Mouse (Mus musculus) ES-E14 (cell line): ENCODE measurements at regions not wholly inside any gene's neighbourhood (a gene's known extent, or its start where the extent isn't known, plus 50 kb on each side); places are given as distances from the start of the nearest gene placed in this dataset.

Experiments used
- DNase-seq: peaks from one replicate; pipeline ENCODE4 v3.0.0-alpha.2; 2013; ENCODE audit warnings: low read depth, low spot score
- H3K27ac ChIP-seq: 2 replicates; pipeline ENCODE4 v1.5.1; 2012; ENCODE audit warnings: low read depth, mild to moderate bottlenecking, low read length, moderate library complexity, mixed read lengths; ENCODE audit not compliant: poor library complexity, insufficient read depth, severe bottlenecking
- H3K36me3 ChIP-seq: 2 replicates; pipeline ENCODE4 v1.6.1; 2012; ENCODE audit warnings: mild to moderate bottlenecking, low read length, moderate library complexity, mixed read lengths; ENCODE audit not compliant: control insufficient read depth, poor library complexity, insufficient read depth, severe bottlenecking
- H3K4me1 ChIP-seq, 2 experiments: fragments of 150-350 bp in 1 of 2; sonication (generic) in 1 of 2; 2 replicates each; pipeline ENCODE4 v1.6.1; 2012; ENCODE audit warnings: low read length in 2 of 2, mild to moderate bottlenecking in 1 of 2, mixed read lengths in 1 of 2; ENCODE audit not compliant: control insufficient read depth in 2 of 2, insufficient read depth in 2 of 2, poor library complexity in 1 of 2
- H3K4me3 ChIP-seq, 2 experiments: fragments of 150-350 bp in 1 of 2; sonication (generic) in 1 of 2; 2 replicates each; pipeline ENCODE4 v1.5.1; 2012; ENCODE audit warnings: low read length in 2 of 2, low read depth in 1 of 2, mild to moderate bottlenecking in 1 of 2, mixed read lengths in 1 of 2; ENCODE audit not compliant: insufficient read depth in 1 of 2, poor library complexity in 1 of 2, severe bottlenecking in 1 of 2
- H3K9ac ChIP-seq: 2 replicates; pipeline ENCODE4 v1.6.1; 2012; ENCODE audit warnings: low read depth, mild to moderate bottlenecking, low read length, mixed read lengths; ENCODE audit not compliant: poor library complexity, insufficient read depth, severe bottlenecking
- H3K9me3 ChIP-seq: fragments of 150-350 bp; sonication (generic); 2 replicates; pipeline ENCODE4 v1.6.1; 2012; ENCODE audit warnings: low read depth, mild to moderate bottlenecking, low read length; ENCODE audit not compliant: control insufficient read depth, insufficient read depth
- CHD2 ChIP-seq: IDR thresholded peaks from 2 replicates; pipeline ENCODE4 v1.6.1; 2014; ENCODE audit warnings: mild to moderate bottlenecking, low read depth, low read length, inconsistent platforms
- HCFC1 ChIP-seq: IDR thresholded peaks from 2 replicates; pipeline ENCODE4 v1.6.1; 2012; ENCODE audit warnings: low read length, inconsistent platforms, borderline replicate concordance; ENCODE audit not compliant: insufficient read depth
- MAFK ChIP-seq: IDR thresholded peaks from 2 replicates; pipeline ENCODE4 v1.6.1; 2014; ENCODE audit warnings: mild to moderate bottlenecking, low read depth, low read length, inconsistent platforms; ENCODE audit not compliant: insufficient read depth
- ZC3H11A ChIP-seq: IDR thresholded peaks from 2 replicates; pipeline ENCODE4 v1.6.1; 2012; ENCODE audit warnings: low read depth, mild to moderate bottlenecking, inconsistent platforms, low read length, borderline replicate concordance
- ZNF384 ChIP-seq: IDR thresholded peaks from 2 replicates; pipeline ENCODE4 v1.6.1; 2012; ENCODE audit warnings: low read depth, low read length, inconsistent platforms
- in situ Hi-C, 2 experiments: fragments of 600-800 bp; cut with MboI; formaldehyde crosslinking; loops; one replicate each; pipeline ENCODE4 v1.15.1; 2025; ENCODE audit warnings: low sequenced_read_pairs in 2 of 2, inconsistent platforms in 1 of 2; ENCODE audit not compliant: unreplicated experiment in 2 of 2

DNA sequence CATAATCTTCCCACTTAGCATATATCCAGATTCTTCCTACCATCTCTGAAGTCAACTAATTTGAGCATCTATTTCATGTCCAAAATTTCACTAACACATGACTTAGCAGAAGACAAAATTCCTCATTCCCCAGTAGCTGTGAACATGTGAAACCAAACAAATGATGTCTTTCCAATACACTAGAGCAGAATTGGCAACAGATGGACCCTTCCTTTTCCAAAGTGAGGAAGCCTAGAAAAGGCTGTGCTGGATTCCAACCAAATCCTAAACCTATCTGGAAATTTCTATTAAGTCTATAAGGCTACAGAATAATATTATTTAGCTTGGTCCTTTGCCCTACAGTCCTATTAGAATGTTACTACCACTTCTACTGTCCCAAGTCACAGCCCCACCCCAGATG, 253.3 kb downstream of the Olfm4 start:
- H3K4me1 ChIP-seq = no peaks in the 10 kb centered on the region
- H3K9ac ChIP-seq = no peak overlapping the region
- H3K9me3 ChIP-seq = no peaks in the 10 kb centered on the region
- no peak for DNase-seq
- TF ChIP-seq ZC3H11A = no peak
- no peak for TF ChIP-seq CHD2
- TF ChIP-seq ZNF384 = no peak
- no peak for TF ChIP-seq MAFK
- no peak for TF ChIP-seq HCFC1
- H3K4me3 ChIP-seq = no peak overlapping the region
- no peaks in the 10 kb centered on the region for H3K36me3 ChIP-seq
- in situ Hi-C loops = no loop called here
- H3K27ac ChIP-seq = no peak overlapping the region

DNA sequence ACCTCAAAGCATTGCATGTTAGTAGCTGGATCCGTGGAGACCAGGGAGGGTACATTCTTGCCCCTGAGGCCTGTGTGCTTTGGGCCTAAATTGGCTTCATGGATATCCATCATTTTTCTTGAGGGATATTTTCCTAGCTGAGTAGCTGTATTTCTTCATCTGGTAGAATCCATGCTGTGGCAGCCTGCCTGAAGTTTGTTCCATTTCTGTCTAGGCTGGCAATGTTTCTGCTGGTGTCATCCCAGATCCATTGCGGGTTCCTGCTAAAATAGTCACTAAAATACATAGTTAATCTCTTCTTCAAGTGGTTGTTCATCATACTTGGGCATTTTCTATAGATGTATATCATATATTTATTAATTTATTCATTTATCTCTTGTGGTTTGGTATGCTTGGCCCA, 253.7 kb downstream of the Olfm4 start:
- TF ChIP-seq MAFK (no peak), CHD2 (no peak), HCFC1 (no peak), ZNF384 (no peak)
- Histone ChIP-seq H3K27ac (no peak overlapping the region), H3K9ac (no peak overlapping the region), H3K9me3 (no peaks in the 10 kb centered on the region), H3K36me3 (no peaks in the 10 kb centered on the region), H3K4me1 (no peaks in the 10 kb centered on the region), H3K4me3 (no peak overlapping the region)
- no peak for DNase-seq
- in situ Hi-C loops = no loop called here

DNA sequence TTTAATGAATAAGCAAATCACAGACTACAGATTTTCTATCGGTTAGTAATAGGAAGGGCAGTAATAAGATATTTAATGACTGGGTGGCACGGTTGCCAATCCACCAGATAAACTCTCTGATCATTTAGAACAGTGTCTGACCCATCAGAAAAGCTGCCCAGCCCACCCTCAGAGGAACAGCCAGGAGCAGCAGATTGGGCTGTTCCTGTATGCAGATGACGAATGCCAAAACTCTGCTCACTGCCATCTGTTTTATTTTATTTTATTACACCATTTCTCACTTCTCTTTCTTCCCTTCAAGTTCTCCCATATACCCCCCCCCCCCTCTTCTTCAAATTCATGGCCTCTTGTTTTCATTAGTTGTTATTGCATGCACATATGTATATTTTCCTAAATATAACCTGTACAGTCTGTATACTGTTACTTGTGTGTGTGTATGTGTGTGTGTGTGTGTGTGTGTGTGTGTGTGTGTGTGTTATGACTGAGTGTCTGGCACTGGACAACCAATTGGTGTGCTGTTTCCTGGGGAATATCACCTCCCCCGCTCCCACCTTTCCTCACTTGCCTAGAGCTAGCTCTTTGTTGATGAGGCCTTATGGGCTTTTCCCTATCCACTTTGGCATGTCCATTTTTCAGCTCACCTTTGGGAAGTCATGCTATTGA, 260.9 kb downstream of the Olfm4 start:
- Histone ChIP-seq H3K4me1 (no peaks in the 10 kb centered on the region), H3K4me3 (no peak overlapping the region), H3K9ac (no peak overlapping the region), H3K36me3 (no peaks in the 10 kb centered on the region), H3K9me3 (no peaks in the 10 kb centered on the region), H3K27ac (no peak overlapping the region)
- no peak for TF ChIP-seq MAFK
- TF ChIP-seq CHD2 = no peak
- no peak for TF ChIP-seq ZNF384
- in situ Hi-C loops = no loop called here
- DNase-seq = no peak

DNA sequence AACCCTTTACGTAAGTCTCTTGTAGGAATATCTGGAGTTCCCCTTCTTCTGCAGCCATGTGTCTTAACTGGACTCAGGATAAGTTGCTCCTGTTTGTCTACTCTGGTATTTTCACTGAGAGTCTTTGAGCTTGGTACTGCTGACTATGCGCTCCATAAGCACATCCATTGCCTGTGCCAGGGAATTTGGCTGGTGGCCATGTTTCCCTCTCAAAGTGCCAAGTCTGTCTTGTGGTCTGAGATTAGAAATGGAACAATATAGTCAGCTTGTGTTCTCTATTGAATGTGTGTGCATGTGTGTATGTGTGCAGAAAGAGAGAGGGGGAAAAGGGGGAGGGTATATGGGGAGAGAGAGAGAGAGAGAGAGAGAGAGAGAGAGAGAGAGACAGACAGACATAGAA, 263.7 kb downstream of the Olfm4 start:
- no peak overlapping the region for H3K4me3 ChIP-seq
- no peaks in the 10 kb centered on the region for H3K4me1 ChIP-seq
- no peak overlapping the region for H3K9ac ChIP-seq
- H3K36me3 ChIP-seq = no peaks in the 10 kb centered on the region
- TF ChIP-seq HCFC1 = no peak
- TF ChIP-seq MAFK = no peak
- no peak for TF ChIP-seq ZC3H11A
- TF ChIP-seq CHD2 = no peak
- no peak for TF ChIP-seq ZNF384
- in situ Hi-C loops = no loop called here
- H3K9me3 ChIP-seq = no peaks in the 10 kb centered on the region
- no peak for DNase-seq
- no peak overlapping the region for H3K27ac ChIP-seq

DNA sequence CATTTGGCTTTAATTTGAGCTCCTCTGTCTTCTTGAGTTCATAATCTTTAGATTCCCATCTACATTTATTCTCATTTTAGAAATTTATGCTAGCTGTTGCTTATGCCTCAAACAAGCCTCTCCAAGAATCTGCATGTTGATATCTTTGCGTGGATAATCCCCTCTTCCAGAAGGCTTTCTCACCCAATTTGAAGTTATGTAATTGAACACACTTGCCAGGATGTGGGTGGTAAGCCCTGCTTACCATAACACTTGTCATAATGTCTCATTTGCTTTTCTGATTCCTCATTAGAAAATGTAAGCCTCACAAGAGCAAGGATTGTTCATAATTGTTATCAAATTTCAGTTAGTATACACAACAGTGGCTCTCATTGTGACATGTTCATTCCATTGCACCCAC, 266.0 kb downstream of the Olfm4 start:
- DNase-seq = no peak
- Histone ChIP-seq H3K36me3 (no peaks in the 10 kb centered on the region), H3K4me3 (no peak overlapping the region), H3K9ac (no peak overlapping the region), H3K9me3 (no peaks in the 10 kb centered on the region), H3K27ac (no peak overlapping the region), H3K4me1 (no peaks in the 10 kb centered on the region)
- in situ Hi-C loops = no loop called here
- TF ChIP-seq ZNF384 (no peak), ZC3H11A (no peak), CHD2 (no peak), HCFC1 (no peak), MAFK (no peak)
